Mouse (Mus musculus) layer of hippocampus, postnatal 14 days (tissue): Measurements from ENCODE around the gene Olfr605. TPM values are rescaled to one million over a fixed set of nuclear protein-coding genes. Genes with fewer than 3 reads are reported as not detected.
"Not testable (repeated sequence)": the region's sequence is repeated elsewhere in the genome, so short reads cannot be mapped to it uniquely, and the experiment has no call there.

Experiments used
- DNase-seq, 2 experiments: peaks; one replicate each; pipeline ENCODE4 v3.0.0; 2021 to 2022; ENCODE audit warnings: low spot score in 2 of 2, mixed read lengths in 1 of 2
- long read RNA-seq, 2 experiments: library from polyadenylated mRNA; stranded (forward); transcript quantifications; one replicate each; pipeline ENCODE4 v2.0.0; 2021
- microRNA-seq, 2 experiments: library from miRNA; unstranded; fragments of <30 nt; microRNA quantifications; one replicate each; pipeline ENCODE4 v1.2.0; 2021
- total RNA-seq, 2 experiments: library from RNA; stranded (reverse); gene quantifications; 2 replicates each; pipeline ENCODE4 v1.2.3; 2021

The Olfr605 gene
- total RNA-seq: not detected
- long read RNA-seq, experiment 1: 0 reads
- long read RNA-seq, experiment 2: 0 reads

GRCm38 (mm10) chr7:103445339-103445738 lies at the start of gene Olfr605:
Gene Olfr605 (minus strand): TSS chr7:103445439.
- no peak for DNase-seq

- DNase-seq: not testable (repeated sequence)
Measured at GRCm38 (mm10) chr7:103477106-103477505, 31.9 kb upstream of the Olfr605 start.

GRCm38 (mm10) chr7:103469577-103469976 lies 24.3 kb upstream of the Olfr605 start, which contains the start of gene Olfr608:
Gene Olfr608 (plus strand): TSS chr7:103469877.
- no peak for DNase-seq

- DNase-seq: no peak
Measured at GRCm38 (mm10) chr7:103460590-103460989, 15.4 kb upstream of the Olfr605 start.

GRCm38 (mm10) chr7:103448746-103449145 lies 3.5 kb upstream of the Olfr605 start, which contains the start of gene Olfr606:
Gene Olfr606 (plus strand): TSS chr7:103449046.
- no peak for DNase-seq

GRCm38 (mm10) chr7:103414772-103415171 lies 30.5 kb downstream of the Olfr605 start, which contains the start of gene Usp17lc:
Gene Usp17lc (plus strand): TSS chr7:103415072.
- DNase-seq: not testable (repeated sequence)

GRCm38 (mm10) chr7:103406521-103407055 lies 38.7 kb downstream of the Olfr605 start:
- DNase-seq: not testable (repeated sequence)

GRCm38 (mm10) chr7:103398981-103399380 lies 46.3 kb downstream of the Olfr605 start:
- no peak for DNase-seq

- DNase-seq: no peak
Measured at GRCm38 (mm10) chr7:103397758-103398157, 47.5 kb downstream of the Olfr605 start.

Small RNAs within 50 kb of the gene (microRNA-seq; reads per million reads assigned to microRNA genes)
- gene Gm25774: 0 reads per million in 2 experiments

Other genes starting within 250 kb of the Olfr605 start
- gene Olfr593, start 233.6 kb downstream of the Olfr605 start, total RNA-seq: not detected
- gene Olfr594, start 228.4 kb downstream of the Olfr605 start, total RNA-seq: not detected
- gene Usp17ld, start 192.9 kb downstream of the Olfr605 start, total RNA-seq: not detected
- not detected for gene Olfr596, start 139.8 kb downstream of the Olfr605 start, total RNA-seq
- not detected for gene Olfr597, start 129.1 kb downstream of the Olfr605 start, total RNA-seq
- not detected for gene Olfr598, start 121.9 kb downstream of the Olfr605 start, total RNA-seq
- gene Olfr599, start 109.5 kb downstream of the Olfr605 start, total RNA-seq: not detected
- gene Olfr600, start 95.8 kb downstream of the Olfr605 start, total RNA-seq: not detected
- not detected for gene Olfr601, start 82.8 kb downstream of the Olfr605 start, total RNA-seq
- not detected for gene Olfr603, start 59.3 kb downstream of the Olfr605 start, total RNA-seq
- gene Usp17lc, start 30.4 kb downstream of the Olfr605 start, total RNA-seq: not detected
- not detected for gene Olfr606, start 3.6 kb upstream of the Olfr605 start, total RNA-seq
- not detected for gene Olfr607, start 18.7 kb upstream of the Olfr605 start, total RNA-seq
- gene Olfr608, start 24.4 kb upstream of the Olfr605 start, total RNA-seq: not detected
- gene Olfr609, start 52.6 kb upstream of the Olfr605 start, total RNA-seq: not detected
- not detected for gene Olfr610, start 66.7 kb upstream of the Olfr605 start, total RNA-seq
- gene Olfr611, start 75.4 kb upstream of the Olfr605 start, total RNA-seq: not detected
- gene Olfr612, start 97.3 kb upstream of the Olfr605 start, total RNA-seq: not detected
- gene Olfr613, start 102.6 kb upstream of the Olfr605 start, total RNA-seq: not detected
- not detected for gene Olfr615, start 110.6 kb upstream of the Olfr605 start, total RNA-seq
- not detected for gene Olfr616, start 123.7 kb upstream of the Olfr605 start, total RNA-seq
- not detected for gene Olfr617, start 127.6 kb upstream of the Olfr605 start, total RNA-seq
- not detected for gene Olfr618, start 144.7 kb upstream of the Olfr605 start, total RNA-seq
- gene Olfr619, start 155.1 kb upstream of the Olfr605 start, total RNA-seq: not detected
- not detected for gene Olfr620, start 167.1 kb upstream of the Olfr605 start, total RNA-seq
- gene Olfr622, start 197.3 kb upstream of the Olfr605 start, total RNA-seq: not detected
- gene Olfr623, start 218.3 kb upstream of the Olfr605 start, total RNA-seq: not detected
- under 1 TPM in 1 of 2 experiments, not detected in 1; 0.07 TPM for gene Olfr624, start 225.8 kb upstream of the Olfr605 start, total RNA-seq
- gene Olfr625-ps1, start 237.3 kb upstream of the Olfr605 start, total RNA-seq: not detected